Mouse (Mus musculus) CH12.LX (cell line): ENCODE data around the gene Pdcd1lg2. TPM values are rescaled to one million over a fixed set of nuclear protein-coding genes. Genes with fewer than 3 reads are reported as not detected.

Experiments
- DNase-seq: peaks from one replicate; pipeline ENCODE4 v3.0.0-alpha.2; 2013; ENCODE audit errors: extremely low read depth
- H3K27ac ChIP-seq: 2 replicates; pipeline ENCODE4 v1.5.1; 2012; ENCODE audit warnings: low read depth, mild to moderate bottlenecking, control low read depth, moderate library complexity; ENCODE audit not compliant: insufficient read depth
- H3K27me3 ChIP-seq: replicated peaks from 2 replicates; pipeline ENCODE3; 2012; ENCODE audit warnings: inconsistent platforms
- H3K36me3 ChIP-seq, 2 experiments: replicated peaks in 1 of 2; 2 replicates each; pipeline versions ENCODE3 to v1.6.1; 2012; ENCODE audit warnings: inconsistent platforms in 1 of 2, low read length in 1 of 2, mild to moderate bottlenecking in 1 of 2, mixed read lengths in 1 of 2, moderate library complexity in 1 of 2; ENCODE audit not compliant: control insufficient read depth in 1 of 2, insufficient read depth in 1 of 2
- H3K4me1 ChIP-seq, 2 experiments: 2 replicates each; pipeline ENCODE4 v1.6.1; 2012; ENCODE audit warnings: inconsistent platforms in 1 of 2, moderate library complexity in 1 of 2; ENCODE audit not compliant: insufficient read depth in 2 of 2, control insufficient read depth in 1 of 2
- H3K4me2 ChIP-seq: 2 replicates; pipeline ENCODE4 v1.6.1; 2012; ENCODE audit warnings: low read depth, mild to moderate bottlenecking, control low read depth; ENCODE audit not compliant: poor library complexity, insufficient read depth, severe bottlenecking
- H3K4me3 ChIP-seq, 3 experiments: fragments of 150-350 bp in 1 of 3; sonication (generic) in 1 of 3; replicated peaks in 1 of 3; 2 replicates each; pipeline versions ENCODE3 to v1.5.1; 2011 to 2012; ENCODE audit warnings: low read depth in 2 of 3, low read length in 2 of 3, mild to moderate bottlenecking in 2 of 3, moderate library complexity in 2 of 3, control low read depth in 1 of 3, improper control_type of control experiment in 1 of 3, inconsistent platforms in 1 of 3, mixed read lengths in 1 of 3; ENCODE audit not compliant: poor library complexity in 1 of 3
- H3K79me2 ChIP-seq: replicated peaks from 2 replicates; pipeline ENCODE4 v1.6.1; 2012; ENCODE audit warnings: mild to moderate bottlenecking, moderate library complexity; ENCODE audit not compliant: control insufficient read depth, poor library complexity, insufficient read depth, severe bottlenecking; ENCODE audit errors: extremely low read depth
- H3K9ac ChIP-seq: 2 replicates; pipeline ENCODE4 v1.6.1; 2012; ENCODE audit warnings: low read depth, mild to moderate bottlenecking, control low read depth, moderate library complexity; ENCODE audit not compliant: insufficient read depth
- H3K9me3 ChIP-seq: replicated peaks from 2 replicates; pipeline ENCODE3; 2012; ENCODE audit warnings: low read length, inconsistent platforms, mixed read lengths
- BHLHE40 ChIP-seq: IDR thresholded peaks from 2 replicates; pipeline ENCODE4 v1.6.1; 2011; ENCODE audit warnings: mild to moderate bottlenecking, low read depth, low read length, improper control_type of control experiment
- CHD2 ChIP-seq: IDR thresholded peaks from 2 replicates; pipeline ENCODE4 v1.6.1; 2011; ENCODE audit warnings: low read length, improper control_type of control experiment
- ELF1 ChIP-seq: IDR thresholded peaks from 2 replicates; pipeline ENCODE4 v1.6.1; 2014; ENCODE audit warnings: low read depth, mild to moderate bottlenecking, inconsistent platforms, low read length, improper control_type of control experiment
- EP300 ChIP-seq: IDR thresholded peaks from 2 replicates; pipeline ENCODE4 v1.6.1; 2011; ENCODE audit warnings: low read length, improper control_type of control experiment
- GABPA ChIP-seq: IDR thresholded peaks from 2 replicates; pipeline ENCODE4 v1.6.1; 2012; ENCODE audit warnings: low read depth, low read length, improper control_type of control experiment, inconsistent platforms; ENCODE audit not compliant: insufficient replicate concordance
- HCFC1 ChIP-seq: IDR thresholded peaks from 2 replicates; pipeline ENCODE4 v1.6.1; 2012; ENCODE audit warnings: low read depth, mild to moderate bottlenecking, inconsistent platforms, low read length, improper control_type of control experiment
- IRF4 ChIP-seq: IDR thresholded peaks from 2 replicates; pipeline ENCODE4 v1.6.1; 2014; ENCODE audit warnings: low read depth, mild to moderate bottlenecking, inconsistent platforms, low read length, improper control_type of control experiment
- JUN ChIP-seq: IDR thresholded peaks from 2 replicates; pipeline ENCODE4 v1.6.1; 2011; ENCODE audit warnings: low read depth, mild to moderate bottlenecking, low read length, improper control_type of control experiment, moderate library complexity; ENCODE audit not compliant: insufficient read depth
- JUND ChIP-seq: conservative IDR thresholded peaks from 2 replicates; pipeline ENCODE4 v1.6.1; 2011; ENCODE audit warnings: low read depth, low read length, improper control_type of control experiment
- KAT2A ChIP-seq: IDR thresholded peaks from 2 replicates; pipeline ENCODE4 v1.6.1; 2012; ENCODE audit warnings: low read length, improper control_type of control experiment, inconsistent platforms; ENCODE audit not compliant: insufficient replicate concordance
- MAFK ChIP-seq: IDR thresholded peaks from 2 replicates; pipeline ENCODE4 v1.6.1; 2011; ENCODE audit warnings: low read length, improper control_type of control experiment; ENCODE audit not compliant: insufficient replicate concordance
- MAX ChIP-seq: IDR thresholded peaks from 2 replicates; pipeline ENCODE4 v1.6.1; 2011; ENCODE audit warnings: low read length, improper control_type of control experiment
- MEF2A ChIP-seq: IDR thresholded peaks from 2 replicates; pipeline ENCODE4 v1.6.1; 2014; ENCODE audit warnings: low read depth, mild to moderate bottlenecking, inconsistent platforms, low read length, improper control_type of control experiment, borderline replicate concordance
- MXI1 ChIP-seq: IDR thresholded peaks from 2 replicates; pipeline ENCODE4 v1.6.1; 2011; ENCODE audit warnings: mild to moderate bottlenecking, low read depth, low read length, improper control_type of control experiment
- MYC ChIP-seq: IDR thresholded peaks from 2 replicates; pipeline ENCODE4 v1.6.1; 2011; ENCODE audit warnings: low read depth, mild to moderate bottlenecking, improper control_type of control experiment, low read length
- NELFE ChIP-seq: IDR thresholded peaks from 2 replicates; pipeline ENCODE4 v1.6.1; 2011; ENCODE audit warnings: low read depth, low read length, improper control_type of control experiment
- PAX5 ChIP-seq: IDR thresholded peaks from 2 replicates; pipeline ENCODE4 v1.6.1; 2012; ENCODE audit warnings: low read length, inconsistent platforms, mixed read lengths
- POLR2AphosphoS2 ChIP-seq: IDR thresholded peaks from 2 replicates; pipeline ENCODE4 v1.6.1; 2011; ENCODE audit warnings: low read depth, low read length, improper control_type of control experiment
- RCOR1 ChIP-seq: conservative IDR thresholded peaks from 2 replicates; pipeline ENCODE4 v1.6.1; 2012; ENCODE audit warnings: low read depth, mild to moderate bottlenecking, inconsistent platforms, low read length, improper control_type of control experiment
- SIN3A ChIP-seq: IDR thresholded peaks from 2 replicates; pipeline ENCODE4 v1.6.1; 2012; ENCODE audit warnings: low read length, improper control_type of control experiment, inconsistent platforms
- SMC3 ChIP-seq: IDR thresholded peaks from 2 replicates; pipeline ENCODE4 v1.6.1; 2011; ENCODE audit warnings: low read depth, low read length, improper control_type of control experiment
- TCF12 ChIP-seq: IDR thresholded peaks from 2 replicates; pipeline ENCODE4 v1.6.1; 2014; ENCODE audit warnings: low read depth, mild to moderate bottlenecking, inconsistent platforms, low read length, improper control_type of control experiment
- USF1 ChIP-seq: IDR thresholded peaks from 2 replicates; pipeline ENCODE4 v1.6.1; 2014; ENCODE audit warnings: low read depth, mild to moderate bottlenecking, inconsistent platforms, low read length, improper control_type of control experiment
- USF2 ChIP-seq: conservative IDR thresholded peaks from 2 replicates; pipeline ENCODE4 v1.6.1; 2011; ENCODE audit warnings: low read depth, low read length, improper control_type of control experiment
- ZC3H11A ChIP-seq: IDR thresholded peaks from 2 replicates; pipeline ENCODE4 v1.6.1; 2012; ENCODE audit warnings: low read depth, mild to moderate bottlenecking, inconsistent platforms, low read length, improper control_type of control experiment
- ZNF384 ChIP-seq: IDR thresholded peaks from 2 replicates; pipeline ENCODE4 v1.6.1; 2012; ENCODE audit warnings: low read depth, low read length, improper control_type of control experiment, inconsistent platforms
- dilution Hi-C: fragments of 300-500 bp; cut with MboI; formaldehyde crosslinking; loops from 2 replicates; pipeline ENCODE4 v1.14.3; 2020; ENCODE audit warnings: low sequenced_read_pairs; ENCODE audit not compliant: extremely low pct_unique_long_range_greater_than_20kb, extremely low pct_ligation_motif_present
- in situ Hi-C: fragments of 300-500 bp; cut with MboI; formaldehyde crosslinking; loops from 3 replicates; pipeline ENCODE4 v1.14.3; 2019; ENCODE audit warnings: low sequenced_read_pairs, low pct_ligation_motif_present, low pct_unique_long_range_greater_than_20kb, mixed read lengths
- polyA plus RNA-seq: library from polyadenylated mRNA; unstranded; fragments of >175 nt; gene quantifications from 2 replicates; pipeline ENCODE4 v1.2.1, GENCODE M21; 2012; ENCODE audit warnings: low read depth; ENCODE audit not compliant: insufficient read length
- total RNA-seq, 2 experiments: library from RNA; depleted of rRNA; stranded (reverse); fragments of 300-350 nt in 1 of 2; fragments of >200 nt in 1 of 2; gene quantifications; 2 replicates each; pipeline ENCODE4 v1.2.3; 2012 to 2014

Pdcd1lg2 gene
- total and polyA plus RNA-seq, 3 experiments, result 1.4 to 5.5 (median 1.7) TPM

DNA sequence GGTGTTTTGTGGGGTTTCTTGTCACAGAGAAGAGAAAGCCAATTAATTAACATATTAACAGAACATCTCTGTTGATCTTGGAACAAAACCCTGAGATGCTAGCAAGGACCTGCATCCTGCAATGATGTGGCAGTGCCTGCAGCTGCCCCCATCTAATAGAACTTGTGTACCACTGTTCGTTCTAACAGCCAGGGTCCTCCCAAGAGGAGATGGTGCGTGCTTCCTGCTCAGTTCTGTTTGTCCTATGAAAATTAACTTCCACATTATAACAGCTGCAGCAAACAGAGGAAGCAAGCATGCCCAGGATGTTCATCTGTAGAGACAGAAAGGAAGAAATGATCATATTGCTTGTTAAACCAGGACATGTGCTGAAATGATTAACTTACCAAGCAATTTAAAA is 73.8 kb downstream of the Pdcd1lg2 start:
- in situ Hi-C loops, result no loop called here
- Histone ChIP-seq H3K27ac (no peak overlapping the region), H3K4me1 (peaks cover 27 to 88% of the 10 kb centered on the region in 2 experiments), H3K27me3 (no peaks in the 10 kb centered on the region), H3K36me3 (no peaks in the 10 kb centered on the region)
- TF ChIP-seq EP300 (0 out of 2 replicates have a peak, but pooled peaks have one; percentile 3), SIN3A (no peak)
- TF ChIP-seq, all 38 proteins: peak for 1
- Histone ChIP-seq H3K4me2 (no peak overlapping the region), H3K9me3 (no peaks in the 10 kb centered on the region), H3K4me3 (no peak overlapping the region), H3K9ac (no peak overlapping the region), H3K79me2 (no peaks in the 10 kb centered on the region)
- peak; percentile 50 for DNase-seq
- dilution Hi-C loops, result no loop called here

DNA sequence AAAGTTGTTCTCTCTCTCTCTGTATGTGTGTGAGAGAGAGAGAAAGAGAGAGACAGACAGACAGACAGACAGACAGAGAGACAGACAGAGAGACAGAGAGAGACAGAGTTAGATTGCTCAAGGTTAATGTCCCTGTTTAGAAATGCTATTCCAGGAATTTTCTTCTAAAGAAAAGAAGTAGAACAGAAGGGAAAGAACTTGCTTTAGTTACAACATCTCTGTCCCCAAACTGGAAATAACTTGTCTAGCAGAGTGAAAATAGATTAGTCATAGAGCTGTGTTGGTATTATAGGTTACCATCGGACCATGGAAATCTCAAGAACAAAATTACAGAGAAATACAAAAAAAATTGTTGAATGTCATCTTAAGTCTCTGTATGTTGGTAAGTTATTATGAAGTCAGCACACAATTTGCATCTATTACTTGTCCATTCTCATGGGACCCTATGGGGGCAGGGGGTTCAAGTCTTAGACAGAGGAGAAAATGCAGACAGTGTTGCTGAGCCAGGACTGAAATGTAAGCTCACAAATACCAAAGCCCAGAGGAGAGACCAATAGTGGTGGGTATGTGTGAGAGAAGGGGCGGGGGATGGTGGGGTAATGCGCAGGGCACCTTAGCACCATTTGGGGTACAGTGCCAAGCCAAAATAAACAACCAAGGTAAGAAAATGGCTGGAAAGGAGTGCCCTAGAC is 74.7 kb downstream of the Pdcd1lg2 start:
- H3K27ac ChIP-seq, result no peak overlapping the region
- dilution Hi-C loops, result no loop called here

DNA sequence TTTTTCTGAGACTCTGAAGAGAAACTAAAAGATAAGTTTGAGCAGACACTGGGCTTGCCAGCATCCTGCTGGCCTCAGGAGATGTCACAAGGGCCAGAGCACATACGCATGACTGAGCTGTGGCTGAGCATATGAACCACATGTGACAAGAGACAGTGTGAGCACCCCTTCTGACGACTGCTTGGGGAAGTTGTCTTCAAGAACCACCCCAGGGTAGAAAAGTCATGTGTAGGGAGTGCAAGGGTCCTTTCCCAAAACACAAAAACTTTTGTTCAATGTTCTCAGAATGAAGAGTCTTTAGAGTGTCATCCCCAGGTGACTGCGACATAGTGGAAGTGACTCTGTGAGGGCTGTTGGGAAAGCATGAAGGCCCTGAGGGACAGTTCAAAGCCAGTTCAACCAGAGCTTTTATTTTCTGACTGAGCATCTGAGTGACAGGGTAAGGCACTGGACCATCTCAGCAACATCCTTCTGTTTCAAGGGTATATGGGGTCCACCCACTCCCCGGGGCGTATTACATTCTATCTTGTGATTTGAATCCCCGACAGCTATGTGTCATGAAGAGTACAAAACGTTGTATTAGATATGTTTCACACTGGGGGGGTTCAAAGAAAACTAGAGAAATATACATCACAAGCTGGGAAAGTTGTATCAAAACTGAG is 76.0 kb downstream of the Pdcd1lg2 start:
- Histone ChIP-seq H3K79me2 (no peaks in the 10 kb centered on the region), H3K9ac (no peak overlapping the region), H3K27ac (peak overlapping the region; percentile 54; the same call in 1 of the 2 replicates), H3K36me3 (no peaks in the 10 kb centered on the region), H3K9me3 (no peaks in the 10 kb centered on the region), H3K4me2 (peak overlapping the region; percentile 42; the same call in 1 of the 2 replicates), H3K4me1 (peaks cover 21 to 75% of the 10 kb centered on the region in 2 experiments), H3K27me3 (no peaks in the 10 kb centered on the region), H3K4me3 (peak overlapping the region in 1 of 3 experiments; percentile 32)
- in situ Hi-C loops, result no loop called here
- dilution Hi-C loops, result no loop called here
- peak; percentile 87 for DNase-seq
- TF ChIP-seq ZNF384, result no peak
- no peak for TF ChIP-seq GABPA
- 0 out of 2 replicates have a peak, but pooled peaks have one; percentile 35 for TF ChIP-seq MEF2A
- TF ChIP-seq PAX5, result no peak
- TF ChIP-seq MAX, result peak; percentile 86
- TF ChIP-seq EP300, result peak; percentile 43; the same call in 1 of the 2 replicates
- 0 out of 2 replicates have a peak, but pooled peaks have one; percentile 24 for TF ChIP-seq HCFC1
- no peak for TF ChIP-seq JUN
- TF ChIP-seq CHD2, result 0 out of 2 replicates have a peak, but pooled peaks have one; percentile 15
- peak; percentile 27; the same call in 1 of the 2 replicates for TF ChIP-seq IRF4
- TF ChIP-seq BHLHE40, result peak; percentile 99
- TF ChIP-seq MYC, result peak; percentile 62; the same call in 1 of the 2 replicates
- no peak for TF ChIP-seq USF2
- TF ChIP-seq KAT2A, result 0 out of 2 replicates have a peak, but pooled peaks have one; percentile 38
- peak; percentile 25; the same call in 1 of the 2 replicates for TF ChIP-seq ELF1
- TF ChIP-seq RCOR1, result no peak; the same call in 1 of the 2 replicates
- TF ChIP-seq SIN3A, result 0 out of 2 replicates have a peak, but pooled peaks have one; percentile 60
- TF ChIP-seq MXI1, result peak; percentile 74; the same call in 1 of the 2 replicates

More for the DNA sequence above, 74.7 kb downstream of the Pdcd1lg2 start:
- no peak for TF ChIP-seq USF1
- no peak for TF ChIP-seq NELFE
- TF ChIP-seq TCF12, result no peak
- TF ChIP-seq ZC3H11A, result no peak
- no peak for TF ChIP-seq JUN
- TF ChIP-seq POLR2AphosphoS2, result no peak
- TF ChIP-seq MAFK, result no peak
- no peak for TF ChIP-seq SMC3
- no peak for TF ChIP-seq MYC
- no peak for TF ChIP-seq JUND
- Histone ChIP-seq H3K27me3 (no peaks in the 10 kb centered on the region), H3K4me3 (peak overlapping the region in 1 of 3 experiments; percentile 32), H3K36me3 (no peaks in the 10 kb centered on the region), H3K4me1 (peaks cover 27 to 83% of the 10 kb centered on the region in 2 experiments), H3K9ac (peak overlapping the region; percentile 39; the same call in 1 of the 2 replicates), H3K9me3 (no peaks in the 10 kb centered on the region), H3K4me2 (no peak overlapping the region), H3K79me2 (no peaks in the 10 kb centered on the region)
- in situ Hi-C loops, result no loop called here
- DNase-seq, result peak; percentile 44
